Mouse (Mus musculus) embryo, embryonic 10 days (tissue): ENCODE data around the gene Creb3l1.
A peak's percentile ranks its signal among the peaks of the same experiment; 100 is the strongest.

Experiments used
- DNase-seq: peaks from one replicate; pipeline ENCODE4 v3.0.0-alpha.2; 2015; ENCODE audit warnings: low spot score

Creb3l1 gene

GRCm38 (mm10) chr2:92004617-92005016 lies 19.7 kb downstream of the Creb3l1 start:
- DNase-seq = no peak

DNA sequence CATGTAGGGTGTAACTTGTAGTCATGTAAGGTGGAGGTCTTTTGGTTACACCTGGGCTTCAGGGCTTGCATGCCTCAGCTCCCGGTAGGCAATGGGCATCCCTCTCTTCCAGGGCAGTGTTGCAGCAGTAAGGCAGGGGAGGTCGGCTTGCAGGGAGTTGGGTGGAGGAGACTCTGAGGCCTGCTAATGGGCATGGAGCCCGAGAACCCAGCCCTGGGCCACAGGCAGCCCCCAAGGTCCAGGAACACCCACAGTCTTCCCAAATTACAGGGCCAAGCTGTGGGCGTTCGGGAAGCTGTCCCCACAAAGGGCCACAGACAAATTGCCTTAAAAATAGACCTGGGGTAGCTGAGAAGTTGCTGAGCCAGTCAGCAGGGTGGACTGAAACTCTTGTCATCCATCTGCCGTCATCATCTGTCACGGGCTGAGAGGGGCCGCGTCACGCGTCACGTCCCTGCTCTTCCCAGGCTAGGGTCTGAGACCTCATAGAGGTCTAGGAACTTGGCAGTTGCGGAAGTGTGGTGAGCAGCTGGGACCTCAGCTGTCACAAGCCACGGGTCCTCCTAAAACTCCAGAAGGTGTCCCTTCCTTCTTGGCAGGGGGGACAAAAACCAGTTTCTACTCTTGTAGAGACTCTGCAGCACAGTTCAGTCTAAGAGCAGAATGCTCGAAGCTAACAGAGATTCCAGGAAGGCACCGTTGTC lies 26.2 kb downstream of the Creb3l1 start:
- DNase-seq = no peak

DNA sequence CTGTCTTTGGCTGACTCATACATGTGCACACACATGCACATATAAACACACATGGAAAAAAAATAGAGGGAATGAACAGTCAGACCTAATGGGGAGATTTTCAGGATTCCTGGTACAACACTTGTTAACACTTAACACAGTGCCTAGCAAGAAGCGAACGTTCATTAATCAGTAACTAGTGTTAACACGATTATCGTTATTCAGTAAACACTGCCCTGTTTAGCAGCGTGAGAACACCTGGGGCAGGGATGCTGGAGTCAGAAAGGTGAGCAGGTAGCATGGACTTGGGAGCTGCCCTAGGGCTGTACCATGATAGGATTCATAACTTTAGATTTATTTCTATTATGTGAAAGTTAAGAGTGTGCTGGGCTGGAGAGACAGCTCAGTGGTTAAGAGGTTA lies 28.3 kb downstream of the Creb3l1 start:
- no peak for DNase-seq

DNA sequence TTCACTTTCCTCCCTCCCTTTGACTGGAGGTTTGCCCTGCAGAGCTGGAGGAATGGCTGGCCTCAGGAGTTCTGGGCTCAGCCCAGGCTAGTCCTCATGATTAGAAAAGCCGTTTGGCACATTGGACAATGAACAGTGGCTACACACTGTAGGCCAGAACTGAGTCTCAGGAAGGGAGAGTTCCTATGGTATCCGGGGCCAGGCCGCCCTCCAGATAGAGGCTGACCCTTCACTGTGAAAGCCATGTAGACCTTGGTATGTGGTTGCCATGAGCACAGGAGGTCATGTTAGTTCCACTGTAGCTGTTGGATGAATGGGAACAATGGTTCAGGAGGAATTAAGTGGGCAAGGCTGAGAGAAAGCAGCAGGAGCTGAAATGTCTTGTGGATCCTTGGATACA lies 30.9 kb downstream of the Creb3l1 start:
- no peak for DNase-seq

DNA sequence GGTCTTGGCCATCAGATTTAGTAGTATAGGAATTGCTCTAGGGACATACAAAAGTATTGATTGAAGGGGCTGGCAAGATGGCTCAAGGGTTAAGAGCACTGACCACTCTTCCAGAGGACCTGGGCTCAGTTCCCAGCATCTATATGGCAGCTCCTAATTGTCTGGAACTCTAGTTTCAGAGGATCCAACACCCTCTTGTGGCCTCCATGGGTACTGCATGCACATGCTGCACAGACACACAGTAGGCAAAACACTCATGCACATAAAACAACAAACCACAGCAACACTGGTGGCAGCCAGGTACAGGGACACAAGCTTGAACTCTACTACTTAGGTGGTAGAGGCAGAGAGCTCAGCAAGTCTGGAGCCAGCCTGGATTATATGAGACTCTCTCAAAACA lies 34.6 kb downstream of the Creb3l1 start:
- DNase-seq = no peak

- peak; percentile 87 for DNase-seq
Measured at GRCm38 (mm10) chr2:91987542-91987941, 36.8 kb downstream of the Creb3l1 start.

GRCm38 (mm10) chr2:91986071-91986470 lies 38.2 kb downstream of the Creb3l1 start:
- peak; percentile 81 for DNase-seq

DNA sequence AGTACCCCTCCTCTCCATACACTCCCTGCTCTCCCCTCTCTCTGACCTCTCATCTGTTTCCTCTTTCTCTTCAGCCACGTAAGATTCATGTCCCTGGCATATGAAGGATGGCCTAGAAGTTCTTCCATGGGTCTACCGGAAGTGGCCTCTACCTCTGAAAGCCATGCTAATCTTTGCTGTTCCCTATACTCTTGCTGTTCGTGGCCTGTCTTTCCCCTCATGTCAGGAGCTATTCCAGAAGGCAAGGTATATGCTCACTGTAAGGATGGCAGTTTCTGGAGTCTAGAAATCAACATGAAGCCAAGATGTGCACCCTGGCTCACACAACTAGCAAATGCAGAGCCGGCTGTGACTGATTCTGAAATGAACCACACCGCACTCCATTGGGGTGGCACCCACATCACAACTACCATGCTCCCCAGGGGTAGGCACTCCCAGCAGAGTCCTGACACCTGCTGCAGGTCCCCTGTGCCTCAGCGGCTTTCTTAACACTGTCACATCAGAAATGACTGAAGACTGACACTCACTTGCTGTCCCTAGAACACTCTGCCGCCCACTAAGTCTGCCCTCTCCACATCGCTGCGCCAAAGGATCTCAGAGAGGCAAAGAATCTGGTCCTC lies 39.3 kb downstream of the Creb3l1 start:
- DNase-seq = no peak

DNA sequence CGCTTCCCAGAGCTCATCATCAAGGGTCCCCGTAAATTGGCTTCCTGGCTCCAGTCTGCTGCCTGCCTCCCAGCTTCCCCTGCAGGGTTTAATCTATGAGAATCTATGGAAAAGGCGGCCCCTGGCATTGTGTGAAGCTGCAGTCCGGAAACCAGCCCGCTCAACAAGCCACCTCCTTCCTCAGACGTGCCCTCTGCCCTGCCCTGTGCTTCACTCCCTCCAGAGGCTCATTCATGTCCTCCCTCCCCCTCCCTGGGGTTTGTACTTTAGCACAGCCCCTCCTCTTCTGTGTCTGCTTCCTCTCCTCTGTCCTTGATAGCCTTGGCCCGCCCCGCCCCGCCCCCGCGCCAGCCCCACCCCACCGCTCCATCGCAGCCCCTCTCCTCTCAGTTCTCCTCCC lies 39.9 kb downstream of the Creb3l1 start:
- peak; percentile 94 for DNase-seq

DNA sequence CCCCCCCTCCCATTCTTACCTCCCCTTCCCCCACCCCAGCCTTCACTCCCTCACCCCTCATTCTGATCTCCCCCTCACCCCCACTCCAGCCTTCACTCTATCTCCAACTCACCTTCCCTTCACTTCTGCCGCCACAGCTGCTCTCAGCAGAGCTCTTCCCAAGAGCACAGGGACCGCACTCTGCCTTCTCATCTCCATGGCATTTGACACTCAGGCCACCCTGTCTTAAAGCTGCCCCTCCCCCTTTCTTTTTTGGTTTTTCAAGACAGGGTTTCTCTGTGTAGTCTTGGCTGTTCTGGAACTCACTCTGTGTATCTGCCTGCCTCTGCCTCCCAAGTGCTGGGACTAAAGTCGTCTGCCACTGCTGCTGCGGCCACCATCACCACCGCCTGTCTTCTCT lies 43.5 kb downstream of the Creb3l1 start:
- DNase-seq = peak; percentile 68

DNA sequence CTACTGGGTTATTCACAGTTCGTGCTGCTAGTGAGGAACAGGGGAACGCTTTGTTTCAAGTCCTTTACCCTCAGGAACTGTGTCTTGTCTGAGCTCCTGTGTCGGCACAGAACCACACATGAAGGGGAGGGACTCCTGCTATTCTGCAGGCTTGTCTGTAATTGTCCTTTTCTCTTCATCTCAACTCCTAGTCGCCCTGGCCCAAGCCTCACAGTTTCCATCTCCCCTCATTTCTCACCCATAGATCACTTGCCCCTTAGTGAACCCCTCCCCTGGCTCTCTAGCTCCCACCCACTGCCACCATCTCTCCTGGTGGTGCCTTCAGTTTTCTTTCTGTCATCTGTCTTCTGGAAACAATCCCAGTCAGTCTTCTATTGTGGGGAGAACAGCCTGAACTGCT lies 44.1 kb downstream of the Creb3l1 start:
- DNase-seq = no peak

- DNase-seq = no peak
Measured at GRCm38 (mm10) chr2:91978547-91978946, 45.8 kb downstream of the Creb3l1 start.

DNA sequence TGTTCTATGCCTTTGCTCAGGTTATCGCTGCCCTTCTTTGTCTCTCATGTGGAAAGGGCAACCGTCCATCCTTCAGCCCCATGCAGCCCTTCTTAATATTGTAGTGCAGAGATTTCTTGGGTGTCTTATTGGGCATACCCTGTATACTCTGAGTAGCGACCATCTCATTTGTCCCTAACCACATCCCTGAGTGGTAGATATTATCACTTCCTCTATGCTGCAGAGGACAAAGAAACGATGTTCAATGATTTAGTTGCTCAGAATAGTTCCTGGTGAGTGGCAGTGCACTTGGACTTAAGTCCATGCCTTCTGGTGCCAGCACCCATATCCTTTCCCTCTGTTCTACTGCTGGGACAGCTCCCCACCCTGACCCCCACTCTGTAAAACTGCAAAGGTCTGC lies 46.3 kb downstream of the Creb3l1 start:
- DNase-seq = no peak

GRCm38 (mm10) chr2:91975581-91976541 lies 48.4 kb downstream of the Creb3l1 start, which contains the start of gene Dgkz:
Gene Dgkz (minus strand): TSS chr2:91975864.
- DNase-seq = no peak

- DNase-seq = no peak
Measured at GRCm38 (mm10) chr2:91973416-91974135, 50.7 kb downstream of the Creb3l1 start.

DNA sequence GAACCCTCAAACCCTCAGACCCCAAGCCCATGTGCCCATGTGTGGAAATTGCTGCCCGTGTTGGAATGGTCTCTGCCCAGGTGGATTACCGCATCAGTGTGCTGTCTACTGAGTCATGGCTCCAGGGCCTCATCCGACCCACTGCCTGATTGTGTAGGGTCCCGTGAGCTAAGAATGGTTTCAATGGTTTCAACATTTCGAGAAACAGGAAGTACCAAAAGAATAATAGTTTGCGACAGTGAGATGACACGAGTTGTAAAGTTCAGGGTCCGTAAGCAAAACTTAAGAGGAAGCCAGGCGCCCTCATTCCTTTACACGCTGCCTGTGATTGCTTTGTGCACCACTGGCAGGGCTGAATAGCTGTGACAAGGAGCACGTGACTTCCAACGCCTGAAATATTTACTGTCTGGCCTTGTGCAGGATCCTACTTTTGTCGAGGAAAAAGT lies 52.2 kb downstream of the Creb3l1 start:
- peak; percentile 44 for DNase-seq

- DNase-seq = no peak
Measured at GRCm38 (mm10) chr2:91971231-91972097, 52.8 kb downstream of the Creb3l1 start.

DNA sequence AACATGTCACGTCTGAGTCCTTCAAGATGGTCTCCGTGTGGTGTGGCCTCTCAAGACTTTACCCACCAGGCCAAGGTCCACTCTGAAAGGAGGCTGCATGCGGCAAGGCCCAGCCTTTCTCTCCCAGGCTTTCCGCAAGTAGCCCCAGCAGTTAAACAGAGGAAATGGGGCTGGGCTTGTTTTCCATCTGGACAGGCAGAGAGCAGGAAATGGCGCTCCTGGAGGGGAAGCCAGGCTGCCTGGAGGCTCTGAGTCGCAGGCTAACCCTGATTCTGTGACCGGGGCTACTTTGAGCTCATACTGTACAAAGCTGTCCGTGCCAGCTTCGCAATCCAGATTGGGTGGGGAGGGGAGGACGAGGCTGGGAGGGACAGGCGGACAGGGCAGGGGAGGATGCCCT lies 56.3 kb downstream of the Creb3l1 start:
- peak; percentile 47 for DNase-seq

- DNase-seq = no peak
Measured at GRCm38 (mm10) chr2:91966367-91966766, 57.9 kb downstream of the Creb3l1 start.

DNA sequence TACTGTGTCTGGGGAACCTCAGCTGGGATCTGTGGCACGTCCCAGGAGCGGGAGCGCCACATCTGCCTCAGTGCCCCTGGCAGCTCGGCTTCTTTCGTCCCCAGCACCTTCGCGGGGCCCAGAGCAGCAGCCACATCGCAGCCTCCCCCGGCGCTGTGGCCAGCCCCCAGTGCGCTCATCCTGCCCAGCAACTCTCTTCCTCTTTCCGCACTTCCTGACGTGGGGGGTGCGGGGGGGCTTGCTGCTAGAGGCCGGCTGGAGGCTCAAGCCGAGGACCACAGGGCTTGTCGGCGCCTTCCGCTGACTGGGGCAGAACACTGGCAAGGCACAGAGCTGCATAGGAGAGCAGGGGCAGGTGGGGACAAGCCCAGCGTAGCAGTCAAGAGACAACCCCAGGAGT lies 58.9 kb downstream of the Creb3l1 start:
- peak; percentile 45 for DNase-seq

- DNase-seq = no peak
Measured at GRCm38 (mm10) chr2:91964610-91965204, 59.6 kb downstream of the Creb3l1 start.
